Mouse (Mus musculus): Measurements from ENCODE around the gene Blmh. TPM values are rescaled to one million over a fixed set of nuclear protein-coding genes. Genes with fewer than 3 reads are reported as not detected.

Blmh gene
- polyA plus RNA-seq, 1 experiment = 41.7 TPM

DNA sequence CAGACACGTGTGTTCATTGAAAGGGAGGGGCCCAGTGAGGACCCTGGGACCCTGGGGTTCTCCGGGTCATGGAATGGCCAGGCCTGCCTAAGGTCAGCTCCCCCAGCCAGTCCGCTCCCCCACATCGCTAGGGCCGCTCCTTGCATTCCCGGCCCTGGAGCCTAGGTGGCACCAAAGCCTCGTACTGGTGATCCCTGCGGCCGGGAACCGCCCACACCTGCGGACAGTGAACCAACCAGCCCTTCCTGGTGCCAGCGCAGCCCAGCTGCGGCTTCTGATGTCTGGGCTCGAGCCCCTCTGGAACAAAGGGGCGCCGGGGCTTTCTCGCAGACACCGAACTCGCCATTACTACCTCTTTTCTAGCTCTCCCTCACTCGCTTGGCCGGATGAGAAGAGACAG is 72.7 kb downstream of the Blmh start:
- DNase-seq (ENCODE audit: extremely low spot score in 1 of 2, low spot score in 1 of 2) = peak in 1 of 2 experiments; percentile 70

- no peak for DNase-seq (ENCODE audit: extremely low spot score in 1 of 2, low spot score in 1 of 2)
Measured at GRCm38 (mm10) chr11:76997916-76998704, 73.5 kb downstream of the Blmh start, which contains the start of gene Slc6a4. Gene Slc6a4, plus strand, starts transcription at chr11:76998603.

- peak in 1 of 2 experiments; percentile 38 for DNase-seq (ENCODE audit: extremely low spot score in 1 of 2, low spot score in 1 of 2)
Measured at GRCm38 (mm10) chr11:76998705-76999226, 74.2 kb downstream of the Blmh start.

DNA sequence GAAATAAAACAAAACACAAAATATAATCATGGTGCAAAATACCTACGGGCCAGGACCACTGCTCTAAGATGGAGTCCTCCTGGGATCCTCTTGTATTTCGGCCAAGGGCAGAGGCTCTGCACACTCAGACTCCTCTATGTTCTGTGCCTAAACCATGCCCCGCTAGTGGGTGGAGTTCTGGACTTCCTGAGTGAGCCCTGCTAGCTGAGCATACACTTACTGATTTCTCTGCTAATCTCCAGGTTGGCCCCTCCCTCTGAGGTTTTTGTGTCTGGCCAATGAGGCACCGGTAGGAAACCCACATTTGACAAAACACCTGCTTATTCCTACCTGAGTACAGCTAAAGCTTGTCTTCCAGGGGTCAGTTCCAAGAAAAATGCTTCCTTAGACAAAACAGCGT is 76.1 kb downstream of the Blmh start:
- DNase-seq (ENCODE audit: extremely low spot score in 1 of 2, low spot score in 1 of 2) = no peak

DNA sequence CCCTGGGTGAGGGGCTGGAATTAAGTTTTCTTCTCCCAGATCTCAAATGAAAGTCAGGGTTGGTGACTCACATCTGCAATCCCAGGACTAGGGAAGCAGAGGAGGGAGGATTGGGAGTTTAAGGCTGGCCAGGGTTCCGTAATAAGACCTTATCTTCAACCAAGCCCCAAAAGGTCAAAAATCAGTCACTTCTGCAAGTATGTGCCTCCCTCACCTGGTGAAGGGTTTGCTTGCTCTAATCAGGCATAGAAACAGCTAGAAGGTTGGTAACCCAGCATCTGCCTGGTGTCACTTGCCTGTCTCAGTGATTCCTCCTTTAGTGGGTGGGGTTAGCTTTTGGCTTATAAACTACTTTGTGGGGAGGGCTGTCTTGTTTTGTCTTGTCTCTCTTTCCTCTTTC is 77.8 kb downstream of the Blmh start:
- no peak for DNase-seq (ENCODE audit: extremely low spot score in 1 of 2, low spot score in 1 of 2)

DNA sequence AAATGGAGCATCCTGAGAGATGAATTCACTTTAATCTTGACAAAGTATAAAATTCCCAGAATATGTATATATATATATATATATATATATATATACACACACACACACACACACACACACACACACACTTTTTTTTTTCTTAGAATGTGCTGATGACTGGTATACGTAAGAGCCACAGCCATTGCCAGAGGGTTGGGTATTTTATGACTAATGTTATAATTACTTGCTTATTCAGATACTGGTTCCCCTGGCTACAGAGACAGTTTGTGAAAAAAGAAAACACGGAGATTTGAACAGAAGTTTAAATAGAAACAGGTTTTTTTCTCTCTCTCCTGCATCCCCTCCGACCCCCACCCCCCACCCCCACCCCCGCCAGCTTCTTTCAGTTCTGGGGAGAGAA is 81.3 kb downstream of the Blmh start:
- DNase-seq (ENCODE audit: extremely low spot score in 1 of 2, low spot score in 1 of 2) = no peak

- DNase-seq (ENCODE audit: extremely low spot score in 1 of 2, low spot score in 1 of 2) = no peak
Measured at GRCm38 (mm10) chr11:77006616-77007015, 82.0 kb downstream of the Blmh start.

GRCm38 (mm10) chr11:77009069-77010025 is 84.7 kb downstream of the Blmh start:
- no peak for DNase-seq (ENCODE audit: extremely low spot score in 1 of 2, low spot score in 1 of 2)

DNA sequence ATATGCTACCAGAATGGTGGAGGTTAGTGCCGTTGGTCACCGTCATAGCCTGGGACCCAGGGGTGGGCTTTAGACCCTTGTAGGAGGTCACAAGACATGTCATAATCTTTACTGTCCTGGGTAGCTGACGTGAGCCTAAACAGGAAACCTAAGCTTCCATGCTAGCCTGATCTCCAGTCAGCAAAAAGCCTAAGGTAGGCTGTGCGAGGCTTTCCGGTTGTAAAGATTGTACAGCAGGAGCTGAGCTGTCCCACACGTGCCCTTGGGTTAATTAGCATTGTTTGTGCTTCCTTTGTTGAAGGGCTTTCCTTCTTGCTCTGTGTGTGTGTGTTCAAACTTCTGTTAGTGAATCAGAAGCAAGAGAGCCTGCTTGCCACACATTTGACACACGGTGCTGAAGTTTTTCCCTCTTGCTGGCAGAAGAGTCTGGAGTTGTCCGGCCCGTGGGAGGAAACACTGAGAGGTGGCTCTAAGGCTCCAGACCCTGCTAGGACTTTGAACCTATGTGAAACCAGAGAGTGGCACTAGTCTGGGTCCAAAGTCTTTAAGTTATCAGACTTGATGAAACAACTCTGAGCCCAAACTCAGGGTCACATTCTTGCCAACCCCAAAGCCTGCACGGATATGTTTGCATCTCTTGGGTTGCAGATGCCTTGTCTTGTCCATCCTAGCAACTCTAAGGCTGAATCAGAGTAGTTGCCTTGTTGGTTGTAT is 86.3 kb downstream of the Blmh start:
- no peak for DNase-seq (ENCODE audit: extremely low spot score in 1 of 2, low spot score in 1 of 2)

GRCm38 (mm10) chr11:77018046-77018445 is 93.4 kb downstream of the Blmh start:
- no peak for DNase-seq (ENCODE audit: extremely low spot score in 1 of 2, low spot score in 1 of 2)

DNA sequence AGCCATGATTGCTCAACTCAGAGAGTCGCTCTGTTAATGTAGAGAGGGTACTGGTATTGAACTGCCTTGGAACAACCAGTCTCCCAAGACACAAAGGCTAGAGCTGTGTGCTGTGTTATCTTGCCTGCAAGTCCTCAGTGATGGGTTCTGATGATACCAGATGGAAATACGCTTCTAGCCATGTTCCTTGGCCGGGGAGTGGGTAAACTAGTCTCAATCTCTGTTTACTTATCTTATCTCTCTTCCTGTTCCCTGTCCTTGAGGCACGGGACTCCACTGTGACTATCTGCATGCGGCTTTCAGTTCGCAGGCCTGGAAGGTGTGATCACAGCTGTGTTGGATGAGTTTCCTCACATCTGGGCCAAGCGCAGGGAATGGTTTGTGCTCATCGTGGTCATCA is 94.9 kb downstream of the Blmh start:
- no peak for DNase-seq (ENCODE audit: extremely low spot score in 1 of 2, low spot score in 1 of 2)

- DNase-seq (ENCODE audit: extremely low spot score in 1 of 2, low spot score in 1 of 2) = no peak
Measured at GRCm38 (mm10) chr11:77021749-77022396, 97.3 kb downstream of the Blmh start.

GRCm38 (mm10) chr11:77026559-77026958 is 102.0 kb downstream of the Blmh start:
- DNase-seq (ENCODE audit: extremely low spot score in 1 of 2, low spot score in 1 of 2) = no peak

DNA sequence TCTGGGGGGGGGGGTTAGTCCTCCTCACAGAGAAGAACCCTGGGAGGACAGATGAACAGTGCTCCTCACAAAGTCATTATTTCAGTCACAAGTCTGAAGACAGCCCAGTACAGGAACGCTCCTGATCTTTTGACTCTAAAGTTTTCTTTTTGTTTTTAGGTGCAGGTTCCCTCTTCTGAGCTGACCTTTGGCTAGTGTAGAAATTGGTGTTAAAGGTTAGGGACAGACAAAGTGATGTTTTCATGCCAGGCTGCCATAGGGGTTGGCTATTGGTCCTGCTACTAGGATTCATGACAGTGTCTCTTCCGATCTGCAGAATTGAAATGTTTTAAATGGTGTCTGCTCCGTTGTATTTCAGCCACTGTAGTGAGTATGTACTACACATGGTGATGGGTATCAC is 103.5 kb downstream of the Blmh start:
- no peak for DNase-seq (ENCODE audit: extremely low spot score in 1 of 2, low spot score in 1 of 2)

- DNase-seq (ENCODE audit: extremely low spot score in 1 of 2, low spot score in 1 of 2) = no peak
Measured at GRCm38 (mm10) chr11:77031151-77031934, 106.7 kb downstream of the Blmh start.

All from frontal cortex, adult 2 months (tissue).